Mouse (Mus musculus): Measurements from ENCODE around the gene Rbp2.
A peak's percentile ranks its signal among the peaks of the same experiment; 100 is the strongest.

Gene Rbp2

GRCm38 (mm10) chr9:98492821-98493220 lies 6.9 kb downstream of the Rbp2 start:
- Histone ChIP-seq H3K36me3 (ENCODE audit: control insufficient read depth, insufficient read depth, low read length, poor library complexity, severe bottlenecking) (no peaks in the 10 kb centered on the region), H3K27me3 (ENCODE audit: control insufficient read depth, insufficient read depth, low read length, poor library complexity, severe bottlenecking) (no peaks in the 10 kb centered on the region)
- DNase-seq (ENCODE audit: low read depth, low spot score), result no peak

GRCm38 (mm10) chr9:98497157-98497556 lies 11.2 kb downstream of the Rbp2 start:
- Histone ChIP-seq H3K36me3 (ENCODE audit: control insufficient read depth, insufficient read depth, low read length, poor library complexity, severe bottlenecking) (no peaks in the 10 kb centered on the region), H3K27me3 (ENCODE audit: control insufficient read depth, insufficient read depth, low read length, poor library complexity, severe bottlenecking) (no peaks in the 10 kb centered on the region)
- no peak for DNase-seq (ENCODE audit: low read depth, low spot score)

GRCm38 (mm10) chr9:98497990-98498389 lies 12.1 kb downstream of the Rbp2 start:
- Histone ChIP-seq H3K36me3 (ENCODE audit: control insufficient read depth, insufficient read depth, low read length, poor library complexity, severe bottlenecking) (no peaks in the 10 kb centered on the region), H3K27me3 (ENCODE audit: control insufficient read depth, insufficient read depth, low read length, poor library complexity, severe bottlenecking) (no peaks in the 10 kb centered on the region)
- DNase-seq (ENCODE audit: low read depth, low spot score), result no peak

- Histone ChIP-seq H3K36me3 (ENCODE audit: control insufficient read depth, insufficient read depth, low read length, poor library complexity, severe bottlenecking) (no peaks in the 10 kb centered on the region), H3K27me3 (ENCODE audit: control insufficient read depth, insufficient read depth, low read length, poor library complexity, severe bottlenecking) (no peaks in the 10 kb centered on the region)
- no peak for DNase-seq (ENCODE audit: low read depth, low spot score)
Observed at GRCm38 (mm10) chr9:98498717-98499268, 12.9 kb downstream of the Rbp2 start.

GRCm38 (mm10) chr9:98499601-98500000 lies 13.7 kb downstream of the Rbp2 start:
- H3K27me3 ChIP-seq (ENCODE audit: control insufficient read depth, insufficient read depth, low read length, poor library complexity, severe bottlenecking), result no peaks in the 10 kb centered on the region
- H3K36me3 ChIP-seq (ENCODE audit: control insufficient read depth, insufficient read depth, low read length, poor library complexity, severe bottlenecking), result no peaks in the 10 kb centered on the region
- no peak for DNase-seq (ENCODE audit: low read depth, low spot score)

- Histone ChIP-seq H3K27me3 (ENCODE audit: control insufficient read depth, insufficient read depth, low read length, poor library complexity, severe bottlenecking) (no peaks in the 10 kb centered on the region), H3K36me3 (ENCODE audit: control insufficient read depth, insufficient read depth, low read length, poor library complexity, severe bottlenecking) (no peaks in the 10 kb centered on the region)
- no peak for DNase-seq (ENCODE audit: low read depth, low spot score)
Observed at GRCm38 (mm10) chr9:98507480-98507879, 21.6 kb downstream of the Rbp2 start.

GRCm38 (mm10) chr9:98510363-98511055 lies 24.6 kb downstream of the Rbp2 start:
- Histone ChIP-seq H3K36me3 (ENCODE audit: control insufficient read depth, insufficient read depth, low read length, poor library complexity, severe bottlenecking) (no peaks in the 10 kb centered on the region), H3K27me3 (ENCODE audit: control insufficient read depth, insufficient read depth, low read length, poor library complexity, severe bottlenecking) (no peaks in the 10 kb centered on the region)
- no peak for DNase-seq (ENCODE audit: low read depth, low spot score)

GRCm38 (mm10) chr9:98523872-98524271 lies 38.0 kb downstream of the Rbp2 start:
- no peaks in the 10 kb centered on the region for H3K27me3 ChIP-seq (ENCODE audit: control insufficient read depth, insufficient read depth, low read length, poor library complexity, severe bottlenecking)
- no peaks in the 10 kb centered on the region for H3K36me3 ChIP-seq (ENCODE audit: control insufficient read depth, insufficient read depth, low read length, poor library complexity, severe bottlenecking)
- no peak for DNase-seq (ENCODE audit: low read depth, low spot score)

GRCm38 (mm10) chr9:98524786-98525542 lies 39.0 kb downstream of the Rbp2 start:
- Histone ChIP-seq H3K36me3 (ENCODE audit: control insufficient read depth, insufficient read depth, low read length, poor library complexity, severe bottlenecking) (no peaks in the 10 kb centered on the region), H3K27me3 (ENCODE audit: control insufficient read depth, insufficient read depth, low read length, poor library complexity, severe bottlenecking) (no peaks in the 10 kb centered on the region)
- DNase-seq (ENCODE audit: low read depth, low spot score), result no peak

GRCm38 (mm10) chr9:98525543-98525924 lies 39.6 kb downstream of the Rbp2 start:
- no peak for DNase-seq (ENCODE audit: low read depth, low spot score)
- Histone ChIP-seq H3K27me3 (ENCODE audit: control insufficient read depth, insufficient read depth, low read length, poor library complexity, severe bottlenecking) (no peaks in the 10 kb centered on the region), H3K36me3 (ENCODE audit: control insufficient read depth, insufficient read depth, low read length, poor library complexity, severe bottlenecking) (no peaks in the 10 kb centered on the region)

GRCm38 (mm10) chr9:98527226-98527625 lies 41.3 kb downstream of the Rbp2 start:
- no peak for DNase-seq (ENCODE audit: low read depth, low spot score)
- no peaks in the 10 kb centered on the region for H3K36me3 ChIP-seq (ENCODE audit: control insufficient read depth, insufficient read depth, low read length, poor library complexity, severe bottlenecking)
- no peaks in the 10 kb centered on the region for H3K27me3 ChIP-seq (ENCODE audit: control insufficient read depth, insufficient read depth, low read length, poor library complexity, severe bottlenecking)

GRCm38 (mm10) chr9:98529776-98530175 lies 43.9 kb downstream of the Rbp2 start:
- H3K27me3 ChIP-seq (ENCODE audit: control insufficient read depth, insufficient read depth, low read length, poor library complexity, severe bottlenecking), result no peaks in the 10 kb centered on the region

GRCm38 (mm10) chr9:98530999-98531398 lies 45.1 kb downstream of the Rbp2 start:
- no peak for DNase-seq (ENCODE audit: low read depth, low spot score)
- Histone ChIP-seq H3K27me3 (ENCODE audit: control insufficient read depth, insufficient read depth, low read length, poor library complexity, severe bottlenecking) (no peaks in the 10 kb centered on the region), H3K36me3 (ENCODE audit: control insufficient read depth, insufficient read depth, low read length, poor library complexity, severe bottlenecking) (no peaks in the 10 kb centered on the region)

More at GRCm38 (mm10) chr9:98529776-98530175, 43.9 kb downstream of the Rbp2 start:
- H3K36me3 ChIP-seq (ENCODE audit: control insufficient read depth, insufficient read depth, low read length, poor library complexity, severe bottlenecking), result no peaks in the 10 kb centered on the region
- DNase-seq (ENCODE audit: low read depth, low spot score), result no peak

GRCm38 (mm10) chr9:98534675-98535280 lies 48.9 kb downstream of the Rbp2 start:
- DNase-seq (ENCODE audit: low read depth, low spot score), result no peak
- H3K27me3 ChIP-seq (ENCODE audit: control insufficient read depth, insufficient read depth, low read length, poor library complexity, severe bottlenecking), result no peaks in the 10 kb centered on the region
- H3K36me3 ChIP-seq (ENCODE audit: control insufficient read depth, insufficient read depth, low read length, poor library complexity, severe bottlenecking), result no peaks in the 10 kb centered on the region

GRCm38 (mm10) chr9:98535763-98536162 lies 49.8 kb downstream of the Rbp2 start:
- peak; percentile 3 for DNase-seq (ENCODE audit: low read depth, low spot score)
- Histone ChIP-seq H3K27me3 (ENCODE audit: control insufficient read depth, insufficient read depth, low read length, poor library complexity, severe bottlenecking) (no peaks in the 10 kb centered on the region), H3K36me3 (ENCODE audit: control insufficient read depth, insufficient read depth, low read length, poor library complexity, severe bottlenecking) (no peaks in the 10 kb centered on the region)

All from splenic B cell, adult 2 months (primary cell).